Mouse (Mus musculus) hindbrain, embryonic 15.5 days (tissue): Measurements from ENCODE around the gene Nek10. TPM values are rescaled to one million over a fixed set of nuclear protein-coding genes. Genes with fewer than 3 reads are reported as not detected.
"Not testable (repeated sequence)": the region's sequence is repeated elsewhere in the genome, so short reads cannot be mapped to it uniquely, and the experiment has no call there.

Source experiments
- ATAC-seq: fragments of 200-750 bp; cut with Nextera tagmentation; 2 replicates; pipeline ENCODE4 v1.8.0; 2017; ENCODE audit warnings: low read depth, moderate number of reproducible peaks, moderate TSS enrichment; ENCODE audit not compliant: low FRiP score
- H3K27ac ChIP-seq: fragments of 300-500 bp; sonication (generic); replicated peaks from 2 replicates; pipeline ENCODE4 v1.5.1; 2015; ENCODE audit warnings: mild to moderate bottlenecking, inconsistent platforms
- H3K27me3 ChIP-seq: fragments of 300-500 bp; sonication (generic); 2 replicates; pipeline ENCODE4 v1.6.1; 2015; ENCODE audit warnings: control low read depth, inconsistent platforms
- H3K36me3 ChIP-seq: fragments of 300-500 bp; sonication (generic); 2 replicates; pipeline ENCODE4 v1.6.1; 2015; ENCODE audit warnings: control low read depth, inconsistent platforms
- H3K4me1 ChIP-seq: fragments of 300-500 bp; sonication (generic); replicated peaks from 2 replicates; pipeline ENCODE4 v1.6.1; 2015; ENCODE audit warnings: control low read depth, inconsistent platforms
- H3K4me2 ChIP-seq: fragments of 300-500 bp; sonication (generic); 2 replicates; pipeline ENCODE4 v1.6.1; 2015; ENCODE audit warnings: moderate library complexity, mild to moderate bottlenecking, inconsistent platforms
- H3K4me3 ChIP-seq: fragments of 300-500 bp; sonication (generic); 2 replicates; pipeline ENCODE4 v1.5.1; 2015; ENCODE audit warnings: mild to moderate bottlenecking, inconsistent platforms
- H3K9ac ChIP-seq: fragments of 300-500 bp; sonication (generic); 2 replicates; pipeline ENCODE4 v1.6.1; 2015; ENCODE audit warnings: inconsistent platforms
- H3K9me3 ChIP-seq: fragments of 300-500 bp; sonication (generic); 2 replicates; pipeline ENCODE4 v1.6.1; 2016; ENCODE audit warnings: control low read depth, inconsistent platforms
- WGBS: fragments of 180-500 bp; shearing (Covaris S2); methylation state at CpG from one replicate; pipeline ENCODE4 v1.1.7; 2015; 5-methylcytosine and 5-hydroxymethylcytosine counted together
- polyA plus RNA-seq: library from polyadenylated mRNA; unstranded; fragments of >200 nt; fragmentation: Nextera tagmentation; extraction: Ambion mirVana; gene quantifications from 2 replicates; pipeline ENCODE4 v1.2.1, GENCODE M21; 2015

The Nek10 gene
- polyA plus RNA-seq, 1 experiment from 2014 or later: 0.09 TPM

GRCm38 (mm10) chr14:15030626-15031025, 227.4 kb downstream of the Nek10 start:
- H3K36me3 ChIP-seq, H3K4me1 ChIP-seq, H3K9me3 ChIP-seq, H3K9ac ChIP-seq, H3K27me3 ChIP-seq, ATAC-seq, H3K4me2 ChIP-seq, H3K4me3 ChIP-seq, H3K27ac ChIP-seq: not testable (repeated sequence)
- WGBS: 93% methylated on average over 4 of the region's 4 CpGs

- H3K4me3 ChIP-seq, H3K36me3 ChIP-seq, H3K9me3 ChIP-seq, H3K4me1 ChIP-seq, H3K4me2 ChIP-seq, H3K9ac ChIP-seq, H3K27me3 ChIP-seq, H3K27ac ChIP-seq, ATAC-seq: not testable (repeated sequence)
- WGBS: 75% methylated on average over 8 of the region's 8 CpGs
Observed at GRCm38 (mm10) chr14:15034638-15035037, 231.4 kb downstream of the Nek10 start.

GRCm38 (mm10) chr14:15048186-15048585, 245.0 kb downstream of the Nek10 start:
- H3K4me2 ChIP-seq: no peak overlapping the region
- H3K4me3 ChIP-seq: no peak overlapping the region
- H3K9ac ChIP-seq: no peak overlapping the region
- H3K27ac ChIP-seq: no peak overlapping the region
- H3K4me1 ChIP-seq: no peaks in the 10 kb centered on the region
- no peak for ATAC-seq
- 82% methylated on average over 4 of the region's 4 CpGs for WGBS
- H3K36me3 ChIP-seq: no peaks in the 10 kb centered on the region
- no peaks in the 10 kb centered on the region for H3K27me3 ChIP-seq
- H3K9me3 ChIP-seq: no peaks in the 10 kb centered on the region

- Histone ChIP-seq H3K4me1 (no peaks in the 10 kb centered on the region; the same call in 1 of the 2 replicates), H3K9me3 (no peaks in the 10 kb centered on the region), H3K27me3 (no peaks in the 10 kb centered on the region), H3K4me2 (no peak overlapping the region), H3K4me3 (no peak overlapping the region), H3K36me3 (no peaks in the 10 kb centered on the region), H3K9ac (no peak overlapping the region), H3K27ac (no peak overlapping the region)
- WGBS: 79% methylated on average over 2 of the region's 2 CpGs
- no peak for ATAC-seq
Observed at GRCm38 (mm10) chr14:15061496-15061895, 258.3 kb downstream of the Nek10 start.

Other genes with a start within 250 kb of the Nek10 start
- gene Slc4a7, start 101.1 kb upstream of the Nek10 start, polyA plus RNA-seq: 27.9 and 29.9 TPM in 2 replicates